In genomic region chr17:17394336-17394735, GRCm38 (mm10) we compare ENCODE assay signal across 9 mouse cellular contexts. TPM values are rescaled to one million over a fixed set of nuclear protein-coding genes. Genes with fewer than 3 reads are reported as not detected.
A peak's percentile ranks its signal among the peaks of the same experiment; 100 is the strongest.
DNase-seq lines count a peak whose midpoint lies in the region; ATAC-seq and TF ChIP-seq lines count a peak whose summit lies in the region.
"Had no signal": no experiment of that assay in that cellular context is flagged by ENCODE, and none has a peak within 500 bp of the region (broad histone marks: within the 10 kb centered on the region; RNA-seq: fewer than 3 reads in every experiment).

No protein-coding gene starts in this region.

- no peaks in the 10 kb centered on the region for H3K9me3 ChIP-seq in forebrain, embryonic 15.5 days
- H3K9me3 ChIP-seq in hindbrain, postnatal 0 days (ENCODE audit: low read length), result no peaks in the 10 kb centered on the region
- H3K9me3 ChIP-seq: limb, embryonic 13.5 days had no signal

- no peak overlapping the region for H3K4me2 ChIP-seq in forebrain, embryonic 15.5 days (replicated peaks)
- no peak overlapping the region for H3K4me2 ChIP-seq in hindbrain, postnatal 0 days (ENCODE audit: low read depth, low read length)
- H3K4me2 ChIP-seq: limb, embryonic 13.5 days had no signal

- peak; percentile 64 for ATAC-seq in forebrain, embryonic 15.5 days (replicated peaks)
- ATAC-seq in hindbrain, postnatal 0 days, result peak; percentile 62
- peak; percentile 87 for ATAC-seq in megakaryocyte-erythroid progenitor cell, adult 5-6 weeks (replicated peaks; ENCODE audit: low FRiP score, low TSS enrichment, poor library complexity, severe bottlenecking)
- ATAC-seq in erythroid progenitor cell, adult 5-6 weeks (replicated peaks; ENCODE audit: low FRiP score, poor library complexity, severe bottlenecking), result no peak; the same call in 1 of the 2 replicates

- peak; percentile 90 for TF ChIP-seq CTCF in hindbrain, postnatal 0 days (IDR thresholded peaks at IDR 0.05; ENCODE audit: low read depth)

- peaks cover 16% of the 10 kb centered on the region for H3K36me3 ChIP-seq in forebrain, embryonic 15.5 days
- H3K36me3 ChIP-seq in hindbrain, postnatal 0 days (ENCODE audit: insufficient read depth, low read length), result peaks cover 8% of the 10 kb centered on the region

- peak overlapping the region; percentile 71; the same call in 1 of the 2 replicates for H3K27ac ChIP-seq in forebrain, embryonic 15.5 days (replicated peaks)
- H3K27ac ChIP-seq in hindbrain, postnatal 0 days, result no peak overlapping the region
- H3K27ac ChIP-seq: limb, embryonic 13.5 days had no signal

- no peaks in the 10 kb centered on the region for H3K27me3 ChIP-seq in forebrain, embryonic 15.5 days
- no peaks in the 10 kb centered on the region for H3K27me3 ChIP-seq in hindbrain, postnatal 0 days (ENCODE audit: insufficient read depth, low read length)
- H3K27me3 ChIP-seq: limb, embryonic 13.5 days had no signal

- WGBS in forebrain, embryonic 15.5 days, result 20% methylated on average over 4 of the region's 4 CpGs
- 28% methylated on average over 4 of the region's 4 CpGs for WGBS in hindbrain, postnatal 0 days

- H3K4me1 ChIP-seq in forebrain, embryonic 15.5 days, result peaks cover 16% of the 10 kb centered on the region
- no peaks in the 10 kb centered on the region for H3K4me1 ChIP-seq in hindbrain, postnatal 0 days (ENCODE audit: insufficient read depth, low read length)
- H3K4me1 ChIP-seq: limb, embryonic 13.5 days had no signal

- no peak overlapping the region for H3K9ac ChIP-seq in forebrain, embryonic 15.5 days (replicated peaks)
- H3K9ac ChIP-seq in hindbrain, postnatal 0 days (replicated peaks; ENCODE audit: low read length), result no peak overlapping the region
- H3K9ac ChIP-seq: limb, embryonic 13.5 days had no signal

- peak; percentile 90 for DNase-seq in NIH3T3 (ENCODE audit: low read depth)
- peak; percentile 65 for DNase-seq in c-Kit-positive CD71-positive TER-119-negative erythroid progenitor cells, embryonic 14.5 days (ENCODE audit: low read depth)
- DNase-seq in hindbrain, postnatal 0 days (ENCODE audit: low spot score), result peak; percentile 91
- peak; percentile 71 to 91 for DNase-seq in layer of hippocampus, postnatal 25 days (ENCODE audit: extremely low spot score in 1 of 2, low spot score in 1 of 2)
- peak; percentile 86 to 92 for DNase-seq in right cerebral cortex, postnatal 10 days (ENCODE audit: low spot score in 2 of 2)

- H3K4me3 ChIP-seq in forebrain, embryonic 15.5 days, result no peak overlapping the region
- H3K4me3 ChIP-seq in hindbrain, postnatal 0 days (ENCODE audit: low read length), result no peak overlapping the region
- H3K4me3 ChIP-seq: limb, embryonic 13.5 days had no signal

RNA-seq across cellular contexts. Expression of gene Lix1, which starts 8.1 kb away (rescaled TPM):
- 34.1 and 39.5 TPM in 2 replicates for polyA plus RNA-seq in forebrain, embryonic 15.5 days (2015; fragmentation: Nextera tagmentation; extraction: Ambion mirVana)
- total RNA-seq in hindbrain, postnatal 0 days (2014; rRNA removed), result 9.9 and 11.2 TPM in 2 replicates
- polyA plus RNA-seq in hindbrain, postnatal 0 days (2015; fragmentation: Nextera tagmentation; extraction: Ambion mirVana), result 11.9 and 13.5 TPM in 2 replicates
- 10 to 100 TPM; 75.8 to 82.7 TPM for total RNA-seq in layer of hippocampus, postnatal 25 days (2021)
- not detected in 2 replicates for total RNA-seq in megakaryocyte-erythroid progenitor cell, adult 5-6 weeks (2014; fragmentation: Nextera tagmentation)
- not detected in 2 replicates for total RNA-seq in megakaryocyte-erythroid progenitor cell, adult 5-6 weeks (2017)
- not detected in 2 replicates for total RNA-seq in erythroid progenitor cell, adult 5-6 weeks (2015; ENCODE audit: low replicate concordance)
- total RNA-seq in erythroid progenitor cell, adult 5-6 weeks (2017; ENCODE audit: low replicate concordance), result not detected in 2 replicates

RNA-seq across cellular contexts. Expression of gene Riok2, which starts 20.2 kb away (rescaled TPM):
- 27.0 and 29.4 TPM in 2 replicates for polyA plus RNA-seq in forebrain, embryonic 15.5 days (2015; fragmentation: Nextera tagmentation; extraction: Ambion mirVana)
- total RNA-seq in hindbrain, postnatal 0 days (2014; rRNA removed), result 19.0 and 36.7 TPM in 2 replicates
- polyA plus RNA-seq in hindbrain, postnatal 0 days (2015; fragmentation: Nextera tagmentation; extraction: Ambion mirVana), result 15.0 and 19.2 TPM in 2 replicates
- 10 to 100 TPM; 17.8 to 18.5 TPM for total RNA-seq in layer of hippocampus, postnatal 25 days (2021)
- 40.4 and 47.6 TPM in 2 replicates for total RNA-seq in megakaryocyte-erythroid progenitor cell, adult 5-6 weeks (2014; fragmentation: Nextera tagmentation)
- total RNA-seq in megakaryocyte-erythroid progenitor cell, adult 5-6 weeks (2017), result 81.0 and 88.3 TPM in 2 replicates
- 1.7 and 8.6 TPM in 2 replicates for total RNA-seq in erythroid progenitor cell, adult 5-6 weeks (2015; ENCODE audit: low replicate concordance)
- 10.8 and 13.2 TPM in 2 replicates for total RNA-seq in erythroid progenitor cell, adult 5-6 weeks (2017; ENCODE audit: low replicate concordance)

Comparison
In these comparisons a context has a peak if more than half of its experiments do, and no peak if none do; other contexts are left out.
1. RNA of gene Lix1, which starts 8.1 kb away (total RNA-seq): 75.8 to 82.7 TPM in layer of hippocampus, postnatal 25 days and 9.9 to 11.2 TPM in hindbrain, postnatal 0 days; not detected in megakaryocyte-erythroid progenitor cell, adult 5-6 weeks and not detected in erythroid progenitor cell, adult 5-6 weeks; every median in the first group is over 10 times any median in the second.
2. Peak in every context shown above with its lines, with median percentiles within 50 percentile points of each other: DNase-seq.